Mouse (Mus musculus): ENCODE results near the gene Fau. TPM values are rescaled to one million over a fixed set of nuclear protein-coding genes. Genes with fewer than 3 reads are reported as not detected.
A peak's percentile ranks its signal among the peaks of the same experiment; 100 is the strongest.
"Not testable (repeated sequence)": the region's sequence is repeated elsewhere in the genome, so short reads cannot be mapped to it uniquely, and the experiment has no call there.

Gene Fau
- polyA plus RNA-seq, 1 experiment from 2014 or later, result 618 TPM

DNA sequence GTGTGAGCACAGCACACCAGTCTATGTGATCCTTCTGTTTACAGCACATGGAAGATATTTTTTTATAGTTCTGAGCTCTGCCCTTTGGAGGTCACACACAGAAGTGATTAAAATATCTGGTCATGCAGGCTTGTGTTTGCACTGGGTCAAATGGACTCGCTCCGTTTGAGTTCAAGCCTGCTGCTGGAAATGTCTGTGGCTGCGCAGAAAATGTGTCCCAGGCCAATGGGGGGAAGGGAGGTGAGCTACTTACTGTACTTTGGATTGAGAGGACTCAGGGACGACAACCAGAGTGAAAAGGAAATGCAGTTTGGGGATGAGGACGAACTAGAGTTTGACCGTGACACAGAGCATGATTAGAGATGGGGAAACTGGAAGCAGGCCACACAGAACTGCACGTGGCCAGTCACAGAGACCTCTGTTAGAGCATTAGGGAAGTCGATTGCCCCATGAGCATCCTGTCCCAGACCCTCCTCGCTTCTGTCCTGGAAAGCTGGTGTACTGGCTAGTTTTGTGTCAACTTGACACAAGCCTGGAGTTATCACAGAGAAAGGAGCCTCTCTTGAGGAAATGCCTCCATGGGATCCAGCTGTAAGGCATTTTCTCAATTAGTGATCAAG, 21.6 kb upstream of the Fau start:
- WGBS, result 60% methylated on average over 9 of the region's 9 CpGs

DNA sequence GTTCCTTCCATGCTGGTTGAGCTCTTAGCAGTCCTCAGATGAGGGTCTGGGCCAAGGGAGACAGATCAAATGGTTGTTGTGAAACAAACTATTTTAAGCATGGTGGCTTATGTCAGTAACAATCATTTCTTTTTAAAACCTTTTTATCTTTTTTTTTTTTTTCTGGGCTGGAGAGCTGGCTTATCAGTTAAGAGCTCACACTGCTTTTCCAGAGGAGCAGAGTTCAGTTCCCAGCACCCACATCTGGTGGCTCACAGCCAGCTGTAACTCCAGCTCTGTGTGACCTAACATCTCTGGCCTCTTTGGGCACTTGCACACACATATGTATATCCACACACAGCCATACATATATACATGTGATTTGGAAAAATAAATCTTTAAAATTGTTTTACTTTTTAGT, 19.9 kb upstream of the Fau start:
- no peaks in the 10 kb centered on the region for H3K4me1 ChIP-seq (ENCODE audit: control insufficient read depth in 2 of 2, insufficient read depth in 2 of 2, low read length in 2 of 2)
- no peaks in the 10 kb centered on the region for H3K9me3 ChIP-seq (ENCODE audit: control insufficient read depth, low read length)
- H3K27ac ChIP-seq (replicated peaks in 1 of 2; ENCODE audit: control insufficient read depth in 1 of 2, insufficient read depth in 1 of 2, low read depth in 2 of 2, low read length in 2 of 2), result no peak overlapping the region
- H3K27me3 ChIP-seq (ENCODE audit: control insufficient read depth, insufficient read depth, low read length), result no peaks in the 10 kb centered on the region
- no peak overlapping the region for H3K9ac ChIP-seq (ENCODE audit: low read length)
- ATAC-seq (ENCODE audit: insufficient number of reproducible peaks, insufficient read depth, low FRiP score, low read depth), result no peak
- no peak overlapping the region for H3K4me2 ChIP-seq (ENCODE audit: low read length)
- no peak overlapping the region for H3K4me3 ChIP-seq (ENCODE audit: control insufficient read depth in 1 of 2, insufficient read depth in 1 of 2, low read depth in 1 of 2, low read length in 2 of 2)
- no peaks in the 10 kb centered on the region for H3K36me3 ChIP-seq (ENCODE audit: control insufficient read depth, insufficient read depth, low read length)

More for the DNA sequence above, 21.6 kb upstream of the Fau start:
- no peak for ATAC-seq (ENCODE audit: insufficient number of reproducible peaks, insufficient read depth, low FRiP score, low read depth)
- Histone ChIP-seq H3K4me1 (ENCODE audit: control insufficient read depth in 2 of 2, insufficient read depth in 2 of 2, low read length in 2 of 2) (no peaks in the 10 kb centered on the region), H3K4me3 (ENCODE audit: control insufficient read depth in 1 of 2, insufficient read depth in 1 of 2, low read depth in 1 of 2, low read length in 2 of 2) (no peak overlapping the region), H3K36me3 (ENCODE audit: control insufficient read depth, insufficient read depth, low read length) (no peaks in the 10 kb centered on the region), H3K9me3 (ENCODE audit: control insufficient read depth, low read length) (no peaks in the 10 kb centered on the region), H3K27ac (replicated peaks in 1 of 2; ENCODE audit: control insufficient read depth in 1 of 2, insufficient read depth in 1 of 2, low read depth in 2 of 2, low read length in 2 of 2) (no peak overlapping the region), H3K27me3 (ENCODE audit: control insufficient read depth, insufficient read depth, low read length) (no peaks in the 10 kb centered on the region), H3K9ac (ENCODE audit: low read length) (no peak overlapping the region), H3K4me2 (ENCODE audit: low read length) (no peak overlapping the region)

DNA sequence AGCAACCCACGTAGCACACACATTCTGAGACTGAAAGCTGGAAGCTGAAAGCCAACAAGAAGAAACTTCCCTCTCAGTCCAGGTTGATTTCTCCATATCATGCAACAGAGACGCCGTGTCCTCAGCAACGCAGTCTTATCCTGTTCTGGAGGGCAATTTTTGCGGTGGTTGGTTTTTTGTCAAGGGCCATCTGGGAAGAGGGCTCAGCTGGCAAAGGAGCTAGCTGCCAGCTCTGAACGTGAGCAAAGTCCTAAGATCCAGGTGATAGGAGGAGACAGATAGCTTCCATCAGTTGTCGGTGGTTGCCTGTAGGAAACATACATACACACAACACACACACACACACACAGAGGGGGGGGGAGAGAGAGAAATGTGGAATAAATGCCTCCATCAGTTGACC, 19.3 kb upstream of the Fau start:
- Histone ChIP-seq H3K4me3 (ENCODE audit: control insufficient read depth in 1 of 2, insufficient read depth in 1 of 2, low read depth in 1 of 2, low read length in 2 of 2) (no peak overlapping the region), H3K27me3 (ENCODE audit: control insufficient read depth, insufficient read depth, low read length) (no peaks in the 10 kb centered on the region), H3K9me3 (ENCODE audit: control insufficient read depth, low read length) (no peaks in the 10 kb centered on the region), H3K27ac (replicated peaks in 1 of 2; ENCODE audit: control insufficient read depth in 1 of 2, insufficient read depth in 1 of 2, low read depth in 2 of 2, low read length in 2 of 2) (no peak overlapping the region), H3K4me1 (ENCODE audit: control insufficient read depth in 2 of 2, insufficient read depth in 2 of 2, low read length in 2 of 2) (no peaks in the 10 kb centered on the region), H3K9ac (ENCODE audit: low read length) (no peak overlapping the region), H3K36me3 (ENCODE audit: control insufficient read depth, insufficient read depth, low read length) (no peaks in the 10 kb centered on the region), H3K4me2 (ENCODE audit: low read length) (no peak overlapping the region)
- ATAC-seq (ENCODE audit: insufficient number of reproducible peaks, insufficient read depth, low FRiP score, low read depth), result no peak
- 71% methylated on average over 7 of the region's 7 CpGs for WGBS

DNA sequence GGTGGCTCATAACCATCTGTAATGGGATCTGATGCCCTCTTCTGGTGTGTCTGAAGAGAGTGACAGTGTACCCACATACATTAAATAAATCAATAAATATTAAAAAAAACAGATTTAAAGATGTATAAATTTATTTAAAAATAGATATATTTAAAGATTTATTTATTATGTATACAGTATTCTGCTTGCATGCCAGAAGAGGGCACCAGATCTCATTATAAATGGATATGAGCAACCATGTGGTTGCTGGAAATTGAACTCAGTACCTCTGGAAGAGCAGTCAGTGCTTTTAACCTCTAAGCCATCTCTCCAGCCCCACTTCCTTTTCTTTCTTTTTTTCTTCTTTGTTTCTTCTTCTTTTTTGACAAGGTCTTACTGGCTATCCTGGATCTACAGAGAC, 17.6 kb upstream of the Fau start:
- no peak overlapping the region for H3K4me3 ChIP-seq (ENCODE audit: control insufficient read depth in 1 of 2, insufficient read depth in 1 of 2, low read depth in 1 of 2, low read length in 2 of 2)
- H3K27me3 ChIP-seq (ENCODE audit: control insufficient read depth, insufficient read depth, low read length), result no peaks in the 10 kb centered on the region
- H3K36me3 ChIP-seq (ENCODE audit: control insufficient read depth, insufficient read depth, low read length), result no peaks in the 10 kb centered on the region

DNA sequence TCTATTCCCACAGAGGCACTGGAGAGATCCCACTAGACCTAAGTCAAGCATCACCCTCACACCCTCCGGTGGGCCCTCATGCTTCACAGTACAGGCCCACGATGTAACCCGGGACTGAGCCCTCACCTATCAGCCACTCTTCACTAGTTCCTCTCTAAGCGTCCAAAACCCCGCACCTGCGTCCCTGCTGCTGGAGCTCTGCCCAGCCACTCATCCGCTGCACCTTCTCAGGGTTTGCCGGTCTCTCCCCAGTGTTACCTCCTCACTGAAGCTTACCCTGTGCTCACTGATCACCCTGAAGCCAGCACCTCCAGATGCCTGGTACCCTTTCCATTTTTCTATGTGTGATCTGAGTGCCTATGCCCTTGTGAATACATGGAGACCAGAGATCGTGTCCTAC, 15.4 kb upstream of the Fau start:
- Histone ChIP-seq H3K4me2 (ENCODE audit: low read length) (no peak overlapping the region), H3K4me3 (ENCODE audit: control insufficient read depth in 1 of 2, insufficient read depth in 1 of 2, low read depth in 1 of 2, low read length in 2 of 2) (no peak overlapping the region), H3K36me3 (ENCODE audit: control insufficient read depth, insufficient read depth, low read length) (no peaks in the 10 kb centered on the region), H3K9me3 (ENCODE audit: control insufficient read depth, low read length) (no peaks in the 10 kb centered on the region), H3K9ac (ENCODE audit: low read length) (no peak overlapping the region), H3K27ac (replicated peaks in 1 of 2; ENCODE audit: control insufficient read depth in 1 of 2, insufficient read depth in 1 of 2, low read depth in 2 of 2, low read length in 2 of 2) (no peak overlapping the region), H3K27me3 (ENCODE audit: control insufficient read depth, insufficient read depth, low read length) (no peaks in the 10 kb centered on the region), H3K4me1 (ENCODE audit: control insufficient read depth in 2 of 2, insufficient read depth in 2 of 2, low read length in 2 of 2) (peaks cover 2 to 9% of the 10 kb centered on the region in 2 experiments; a peak in 3 of 4 replicates)
- WGBS, result 76% methylated on average over 9 of the region's 9 CpGs
- no peak for ATAC-seq (ENCODE audit: insufficient number of reproducible peaks, insufficient read depth, low FRiP score, low read depth)

More for the DNA sequence above, 17.6 kb upstream of the Fau start:
- Histone ChIP-seq H3K4me1 (ENCODE audit: control insufficient read depth in 2 of 2, insufficient read depth in 2 of 2, low read length in 2 of 2) (peaks cover under 1% of the 10 kb centered on the region in 2 experiments; a peak in 1 of 4 replicates), H3K4me2 (ENCODE audit: low read length) (no peak overlapping the region), H3K27ac (replicated peaks in 1 of 2; ENCODE audit: control insufficient read depth in 1 of 2, insufficient read depth in 1 of 2, low read depth in 2 of 2, low read length in 2 of 2) (no peak overlapping the region), H3K9me3 (ENCODE audit: control insufficient read depth, low read length) (no peaks in the 10 kb centered on the region), H3K9ac (ENCODE audit: low read length) (no peak overlapping the region)
- ATAC-seq (ENCODE audit: insufficient number of reproducible peaks, insufficient read depth, low FRiP score, low read depth), result no peak

DNA sequence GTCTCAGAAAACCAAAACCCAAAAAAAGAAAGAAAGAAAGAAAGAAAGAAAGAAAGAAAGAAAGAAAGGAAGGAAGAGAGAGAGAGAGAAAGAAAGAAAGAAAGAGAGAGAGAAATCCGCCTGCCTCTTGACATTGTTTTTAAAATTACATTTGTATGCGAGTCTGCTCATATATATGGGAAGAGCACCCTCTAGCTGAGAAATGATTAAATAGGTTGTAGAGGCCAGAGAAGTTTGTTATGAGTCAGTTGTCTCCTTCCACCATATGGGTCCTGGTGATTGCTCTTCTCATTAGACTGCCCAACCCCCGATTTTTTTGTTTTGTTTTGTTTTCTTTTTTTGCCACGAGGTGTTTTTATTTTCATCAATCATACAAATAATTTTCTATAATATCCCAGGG, 13.5 kb upstream of the Fau start:
- 53% methylated on average over 4 of the region's 4 CpGs for whole genome bisulfite sequencing
- not testable (repeated sequence) for H3K9ac ChIP-seq (ENCODE audit: low read length); H3K9me3 ChIP-seq (ENCODE audit: control insufficient read depth, low read length); ATAC-seq (ENCODE audit: insufficient number of reproducible peaks, insufficient read depth, low FRiP score, low read depth); H3K4me3 ChIP-seq (ENCODE audit: control insufficient read depth in 1 of 2, insufficient read depth in 1 of 2, low read depth in 1 of 2, low read length in 2 of 2); H3K27ac ChIP-seq (replicated peaks in 1 of 2; ENCODE audit: control insufficient read depth in 1 of 2, insufficient read depth in 1 of 2, low read depth in 2 of 2, low read length in 2 of 2); H3K4me2 ChIP-seq (ENCODE audit: low read length); H3K27me3 ChIP-seq (ENCODE audit: control insufficient read depth, insufficient read depth, low read length)
- H3K36me3 ChIP-seq (ENCODE audit: control insufficient read depth, insufficient read depth, low read length), result peaks cover 11% of the 10 kb centered on the region
- H3K4me1 ChIP-seq (ENCODE audit: control insufficient read depth in 2 of 2, insufficient read depth in 2 of 2, low read length in 2 of 2), result peaks cover 6 to 19% of the 10 kb centered on the region in 2 experiments; a peak in 3 of 4 replicates

DNA sequence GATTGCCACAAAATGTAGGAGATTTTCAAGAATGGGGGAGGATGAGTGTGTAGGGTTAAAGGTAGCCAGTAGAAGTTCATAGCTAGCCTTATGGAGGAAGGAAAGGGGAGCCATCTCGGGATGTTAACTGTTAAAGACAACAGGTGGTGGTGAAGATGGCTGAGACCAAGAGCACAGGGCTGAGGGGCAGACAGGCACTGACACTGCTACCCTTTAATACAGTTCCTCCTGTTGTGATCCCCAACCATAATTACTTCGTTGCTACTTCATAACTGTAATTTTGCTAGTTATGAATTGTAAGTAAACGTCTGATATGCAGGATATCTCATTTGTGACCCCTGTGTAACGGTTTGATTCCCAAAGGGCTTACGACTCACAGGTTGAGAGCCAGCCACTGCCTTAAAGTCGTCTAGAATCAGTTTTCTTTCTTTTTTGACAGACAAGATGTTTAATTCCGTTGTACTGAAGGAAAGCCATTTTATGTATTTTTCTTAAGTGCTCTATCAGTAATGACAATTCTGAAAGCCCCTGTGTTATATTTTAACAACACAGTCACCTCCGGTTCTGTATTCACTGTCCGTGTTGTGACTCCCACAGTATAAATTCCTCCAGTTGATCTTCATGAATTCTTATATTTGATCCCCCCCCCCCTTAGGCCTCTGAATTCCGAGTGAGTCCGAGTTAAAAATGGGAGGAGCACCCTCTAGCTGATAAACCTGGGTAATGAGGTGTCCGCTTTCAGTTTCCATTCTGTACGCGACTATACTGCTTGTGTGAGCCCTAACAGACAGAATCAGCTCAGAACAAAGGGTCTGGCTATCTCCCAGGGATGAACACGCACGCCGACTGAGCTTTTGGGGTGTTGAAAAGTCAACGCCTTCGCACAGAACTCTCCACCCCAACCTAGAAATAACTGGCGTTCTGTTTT, 12.0 kb upstream of the Fau start:
- Histone ChIP-seq H3K27me3 (ENCODE audit: control insufficient read depth, insufficient read depth, low read length) (no peaks in the 10 kb centered on the region), H3K4me3 (ENCODE audit: control insufficient read depth in 1 of 2, insufficient read depth in 1 of 2, low read depth in 1 of 2, low read length in 2 of 2) (peak overlapping the region; percentile 88 to 90), H3K9me3 (ENCODE audit: control insufficient read depth, low read length) (no peaks in the 10 kb centered on the region), H3K4me2 (ENCODE audit: low read length) (peak overlapping the region; percentile 89), H3K9ac (ENCODE audit: low read length) (peak overlapping the region; percentile 91), H3K27ac (replicated peaks in 1 of 2; ENCODE audit: control insufficient read depth in 1 of 2, insufficient read depth in 1 of 2, low read depth in 2 of 2, low read length in 2 of 2) (peak overlapping the region; percentile 89 to 99), H3K36me3 (ENCODE audit: control insufficient read depth, insufficient read depth, low read length) (peaks cover 26% of the 10 kb centered on the region), H3K4me1 (ENCODE audit: control insufficient read depth in 2 of 2, insufficient read depth in 2 of 2, low read length in 2 of 2) (peaks cover 6 to 19% of the 10 kb centered on the region in 2 experiments; a peak in 3 of 4 replicates)
- WGBS, result 14% methylated on average over 20 of the region's 20 CpGs
- peak; percentile 25; the same call in 1 of the 2 replicates for ATAC-seq (ENCODE audit: insufficient number of reproducible peaks, insufficient read depth, low FRiP score, low read depth)
